Mouse (Mus musculus): ENCODE results near the gene Cdk5rap2. TPM values are rescaled to one million over a fixed set of nuclear protein-coding genes. Genes with fewer than 3 reads are reported as not detected.

Cdk5rap2 gene
- polyA plus RNA-seq, 1 experiment, result 25.0 TPM

- Histone ChIP-seq H3K27me3 (ENCODE audit: control insufficient read depth, insufficient read depth, low read length) (no peaks in the 10 kb centered on the region), H3K27ac (ENCODE audit: insufficient read depth, low read length) (no peak overlapping the region), H3K36me3 (ENCODE audit: control insufficient read depth, insufficient read depth, low read length) (peaks cover 5% of the 10 kb centered on the region; the same call in 1 of the 2 replicates), H3K4me1 (ENCODE audit: control insufficient read depth, insufficient read depth, insufficient read length) (no peaks in the 10 kb centered on the region), H3K4me3 (ENCODE audit: extremely low read depth, insufficient read depth, insufficient read length) (no peak overlapping the region)
- no peak for DNase-seq (ENCODE audit: low read depth in 1 of 2, low spot score in 2 of 2)
- WGBS, result 91% methylated on average over 4 of the region's 4 CpGs
- TF ChIP-seq CTCF (IDR thresholded peaks at IDR 0.05; ENCODE audit: extremely low read depth, insufficient read depth, insufficient read length, insufficient replicate concordance) (no peak), POLR2A (IDR thresholded peaks at IDR 0.05; ENCODE audit: low read depth, low read length) (no peak)
Observed at GRCm38 (mm10) chr4:70272527-70272926, 137.7 kb downstream of the Cdk5rap2 start.

- H3K27ac ChIP-seq (ENCODE audit: insufficient read depth, low read length), result no peak overlapping the region
- 91% methylated on average over 2 of the region's 2 CpGs for WGBS
- H3K4me1 ChIP-seq (ENCODE audit: control insufficient read depth, insufficient read depth, insufficient read length), result no peaks in the 10 kb centered on the region
- H3K27me3 ChIP-seq (ENCODE audit: control insufficient read depth, insufficient read depth, low read length), result no peaks in the 10 kb centered on the region
- H3K36me3 ChIP-seq (ENCODE audit: control insufficient read depth, insufficient read depth, low read length), result peaks cover 12% of the 10 kb centered on the region
- TF ChIP-seq POLR2A (IDR thresholded peaks at IDR 0.05; ENCODE audit: low read depth, low read length), result no peak
- no peak for TF ChIP-seq CTCF (IDR thresholded peaks at IDR 0.05; ENCODE audit: extremely low read depth, insufficient read depth, insufficient read length, insufficient replicate concordance)
- DNase-seq (ENCODE audit: low read depth in 1 of 2, low spot score in 2 of 2), result no peak
- no peak overlapping the region for H3K4me3 ChIP-seq (ENCODE audit: extremely low read depth, insufficient read depth, insufficient read length)
Observed at GRCm38 (mm10) chr4:70267213-70267906, 142.9 kb downstream of the Cdk5rap2 start.

GRCm38 (mm10) chr4:70265248-70265647, 145.0 kb downstream of the Cdk5rap2 start:
- Histone ChIP-seq H3K27ac (ENCODE audit: insufficient read depth, low read length) (no peak overlapping the region), H3K36me3 (ENCODE audit: control insufficient read depth, insufficient read depth, low read length) (peaks cover 10% of the 10 kb centered on the region), H3K4me3 (ENCODE audit: extremely low read depth, insufficient read depth, insufficient read length) (no peak overlapping the region), H3K4me1 (ENCODE audit: control insufficient read depth, insufficient read depth, insufficient read length) (no peaks in the 10 kb centered on the region), H3K27me3 (ENCODE audit: control insufficient read depth, insufficient read depth, low read length) (no peaks in the 10 kb centered on the region)
- 70% methylated on average over 6 of the region's 6 CpGs for WGBS
- peak in 1 of 2 experiments; percentile 50 for DNase-seq (ENCODE audit: low read depth in 1 of 2, low spot score in 2 of 2)
- peak; percentile 58; the same call in 1 of the 2 replicates for TF ChIP-seq CTCF (IDR thresholded peaks at IDR 0.05; ENCODE audit: extremely low read depth, insufficient read depth, insufficient read length, insufficient replicate concordance)
- no peak for TF ChIP-seq POLR2A (IDR thresholded peaks at IDR 0.05; ENCODE audit: low read depth, low read length)

GRCm38 (mm10) chr4:70262850-70263249, 147.4 kb downstream of the Cdk5rap2 start:
- no peak overlapping the region for H3K4me3 ChIP-seq (ENCODE audit: extremely low read depth, insufficient read depth, insufficient read length)
- H3K27me3 ChIP-seq (ENCODE audit: control insufficient read depth, insufficient read depth, low read length), result no peaks in the 10 kb centered on the region
- H3K27ac ChIP-seq (ENCODE audit: insufficient read depth, low read length), result no peak overlapping the region
- 74% methylated on average over 5 of the region's 5 CpGs for WGBS
- no peak for DNase-seq (ENCODE audit: low read depth in 1 of 2, low spot score in 2 of 2)
- no peak for TF ChIP-seq POLR2A (IDR thresholded peaks at IDR 0.05; ENCODE audit: low read depth, low read length)
- no peak for TF ChIP-seq CTCF (IDR thresholded peaks at IDR 0.05; ENCODE audit: extremely low read depth, insufficient read depth, insufficient read length, insufficient replicate concordance)
- peaks cover 10% of the 10 kb centered on the region for H3K36me3 ChIP-seq (ENCODE audit: control insufficient read depth, insufficient read depth, low read length)
- H3K4me1 ChIP-seq (ENCODE audit: control insufficient read depth, insufficient read depth, insufficient read length), result no peaks in the 10 kb centered on the region

- peaks cover 10% of the 10 kb centered on the region for H3K36me3 ChIP-seq (ENCODE audit: control insufficient read depth, insufficient read depth, low read length)
- no peak for TF ChIP-seq POLR2A (IDR thresholded peaks at IDR 0.05; ENCODE audit: low read depth, low read length)
- TF ChIP-seq CTCF (IDR thresholded peaks at IDR 0.05; ENCODE audit: extremely low read depth, insufficient read depth, insufficient read length, insufficient replicate concordance), result no peak
- no peak overlapping the region for H3K4me3 ChIP-seq (ENCODE audit: extremely low read depth, insufficient read depth, insufficient read length)
- no peak overlapping the region for H3K27ac ChIP-seq (ENCODE audit: insufficient read depth, low read length)
- 88% methylated on average over 5 of the region's 5 CpGs for whole genome bisulfite sequencing
- DNase-seq (ENCODE audit: low read depth in 1 of 2, low spot score in 2 of 2), result no peak
- no peaks in the 10 kb centered on the region for H3K4me1 ChIP-seq (ENCODE audit: control insufficient read depth, insufficient read depth, insufficient read length)
- no peaks in the 10 kb centered on the region for H3K27me3 ChIP-seq (ENCODE audit: control insufficient read depth, insufficient read depth, low read length)
Observed at GRCm38 (mm10) chr4:70261315-70261714, 148.9 kb downstream of the Cdk5rap2 start.

- Histone ChIP-seq H3K36me3 (ENCODE audit: control insufficient read depth, insufficient read depth, low read length) (peaks cover 8% of the 10 kb centered on the region), H3K27ac (ENCODE audit: insufficient read depth, low read length) (no peak overlapping the region), H3K4me3 (ENCODE audit: extremely low read depth, insufficient read depth, insufficient read length) (no peak overlapping the region), H3K4me1 (ENCODE audit: control insufficient read depth, insufficient read depth, insufficient read length) (no peaks in the 10 kb centered on the region), H3K27me3 (ENCODE audit: control insufficient read depth, insufficient read depth, low read length) (no peaks in the 10 kb centered on the region)
- WGBS, result 88% methylated on average over 11 of the region's 11 CpGs
- TF ChIP-seq POLR2A (IDR thresholded peaks at IDR 0.05; ENCODE audit: low read depth, low read length) (no peak), CTCF (IDR thresholded peaks at IDR 0.05; ENCODE audit: extremely low read depth, insufficient read depth, insufficient read length, insufficient replicate concordance) (no peak)
- no peak for DNase-seq (ENCODE audit: low read depth in 1 of 2, low spot score in 2 of 2)
Observed at GRCm38 (mm10) chr4:70260419-70260807, 149.8 kb downstream of the Cdk5rap2 start.

- Histone ChIP-seq H3K27me3 (ENCODE audit: control insufficient read depth, insufficient read depth, low read length) (no peaks in the 10 kb centered on the region), H3K36me3 (ENCODE audit: control insufficient read depth, insufficient read depth, low read length) (peaks cover 8% of the 10 kb centered on the region), H3K27ac (ENCODE audit: insufficient read depth, low read length) (no peak overlapping the region), H3K4me3 (ENCODE audit: extremely low read depth, insufficient read depth, insufficient read length) (no peak overlapping the region), H3K4me1 (ENCODE audit: control insufficient read depth, insufficient read depth, insufficient read length) (no peaks in the 10 kb centered on the region)
- no peak for DNase-seq (ENCODE audit: low read depth in 1 of 2, low spot score in 2 of 2)
- TF ChIP-seq CTCF (IDR thresholded peaks at IDR 0.05; ENCODE audit: extremely low read depth, insufficient read depth, insufficient read length, insufficient replicate concordance) (no peak), POLR2A (IDR thresholded peaks at IDR 0.05; ENCODE audit: low read depth, low read length) (no peak)
- WGBS, result 96% methylated on average over 3 of the region's 3 CpGs
Observed at GRCm38 (mm10) chr4:70259726-70260418, 150.4 kb downstream of the Cdk5rap2 start.
